Mouse (Mus musculus) thymus, adult 18-20 months (tissue): Measurements from ENCODE around the gene Skap2.
A peak's percentile ranks its signal among the peaks of the same experiment; 100 is the strongest.

ENCODE experiments used
- DNase-seq, 2 experiments: peaks; one replicate each; pipeline ENCODE4 v3.0.0; 2022; ENCODE audit warnings: mixed read lengths in 2 of 2

Skap2 gene

GRCm38 (mm10) chr6:51882880-51883274 lies 129.5 kb downstream of the Skap2 start:
- no peak for DNase-seq

GRCm38 (mm10) chr6:51882266-51882879 lies 130.0 kb downstream of the Skap2 start:
- no peak for DNase-seq

- DNase-seq: no peak
These were observed 131.0 kb downstream of the Skap2 start for GRCm38 (mm10) chr6:51881181-51881968.

GRCm38 (mm10) chr6:51880778-51881177 lies 131.6 kb downstream of the Skap2 start:
- DNase-seq: no peak

- DNase-seq: no peak
These were observed 133.8 kb downstream of the Skap2 start for GRCm38 (mm10) chr6:51878551-51878950.

- no peak for DNase-seq
These were observed 135.4 kb downstream of the Skap2 start for GRCm38 (mm10) chr6:51876841-51877553.

GRCm38 (mm10) chr6:51875884-51876626 lies 136.3 kb downstream of the Skap2 start:
- DNase-seq: no peak

GRCm38 (mm10) chr6:51874035-51874434 lies 138.3 kb downstream of the Skap2 start:
- no peak for DNase-seq

- no peak for DNase-seq
These were observed 141.2 kb downstream of the Skap2 start for GRCm38 (mm10) chr6:51871135-51871534.

- no peak for DNase-seq
These were observed 142.1 kb downstream of the Skap2 start for GRCm38 (mm10) chr6:51870294-51870693.

- DNase-seq: no peak
These were observed 145.8 kb downstream of the Skap2 start for GRCm38 (mm10) chr6:51866596-51866995.

- DNase-seq: no peak
These were observed 148.8 kb downstream of the Skap2 start for GRCm38 (mm10) chr6:51863508-51863907.

- no peak for DNase-seq
These were observed 152.0 kb downstream of the Skap2 start for GRCm38 (mm10) chr6:51860300-51860699.

- peak; percentile 63 to 68 for DNase-seq
These were observed 154.5 kb downstream of the Skap2 start for GRCm38 (mm10) chr6:51857821-51858220.

- DNase-seq: no peak
These were observed 159.1 kb downstream of the Skap2 start for GRCm38 (mm10) chr6:51853291-51853690.

GRCm38 (mm10) chr6:51852643-51853042 lies 159.7 kb downstream of the Skap2 start:
- DNase-seq: no peak

- no peak for DNase-seq
These were observed 160.8 kb downstream of the Skap2 start for GRCm38 (mm10) chr6:51851544-51851943.

GRCm38 (mm10) chr6:51850030-51850817 lies 162.1 kb downstream of the Skap2 start:
- no peak for DNase-seq

- no peak for DNase-seq
These were observed 162.8 kb downstream of the Skap2 start for GRCm38 (mm10) chr6:51849561-51849960.

- no peak for DNase-seq
These were observed 168.2 kb downstream of the Skap2 start for GRCm38 (mm10) chr6:51844106-51844505.

GRCm38 (mm10) chr6:51843081-51843480 lies 169.3 kb downstream of the Skap2 start:
- DNase-seq: no peak

- no peak for DNase-seq
These were observed 174.2 kb downstream of the Skap2 start for GRCm38 (mm10) chr6:51838177-51838576.
